Mouse (Mus musculus) CH12.LX (cell line): ENCODE data around the gene Nop14. TPM values are rescaled to one million over a fixed set of nuclear protein-coding genes. Genes with fewer than 3 reads are reported as not detected.

ENCODE experiments used
- DNase-seq: peaks from one replicate; pipeline ENCODE4 v3.0.0-alpha.2; 2013; ENCODE audit errors: extremely low read depth
- H3K27ac ChIP-seq: 2 replicates; pipeline ENCODE4 v1.5.1; 2012; ENCODE audit warnings: low read depth, mild to moderate bottlenecking, control low read depth, moderate library complexity; ENCODE audit not compliant: insufficient read depth
- H3K27me3 ChIP-seq: replicated peaks from 2 replicates; pipeline ENCODE3; 2012; ENCODE audit warnings: inconsistent platforms
- H3K36me3 ChIP-seq, 2 experiments: replicated peaks in 1 of 2; 2 replicates each; pipeline versions ENCODE3 to v1.6.1; 2012; ENCODE audit warnings: inconsistent platforms in 1 of 2, low read length in 1 of 2, mild to moderate bottlenecking in 1 of 2, mixed read lengths in 1 of 2, moderate library complexity in 1 of 2; ENCODE audit not compliant: control insufficient read depth in 1 of 2, insufficient read depth in 1 of 2
- H3K4me1 ChIP-seq, 2 experiments: 2 replicates each; pipeline ENCODE4 v1.6.1; 2012; ENCODE audit warnings: inconsistent platforms in 1 of 2, moderate library complexity in 1 of 2; ENCODE audit not compliant: insufficient read depth in 2 of 2, control insufficient read depth in 1 of 2
- H3K4me2 ChIP-seq: 2 replicates; pipeline ENCODE4 v1.6.1; 2012; ENCODE audit warnings: low read depth, mild to moderate bottlenecking, control low read depth; ENCODE audit not compliant: poor library complexity, insufficient read depth, severe bottlenecking
- H3K4me3 ChIP-seq, 3 experiments: fragments of 150-350 bp in 1 of 3; sonication (generic) in 1 of 3; replicated peaks in 1 of 3; 2 replicates each; pipeline versions ENCODE3 to v1.5.1; 2011 to 2012; ENCODE audit warnings: low read depth in 2 of 3, low read length in 2 of 3, mild to moderate bottlenecking in 2 of 3, moderate library complexity in 2 of 3, control low read depth in 1 of 3, improper control_type of control experiment in 1 of 3, inconsistent platforms in 1 of 3, mixed read lengths in 1 of 3; ENCODE audit not compliant: poor library complexity in 1 of 3
- H3K79me2 ChIP-seq: replicated peaks from 2 replicates; pipeline ENCODE4 v1.6.1; 2012; ENCODE audit warnings: mild to moderate bottlenecking, moderate library complexity; ENCODE audit not compliant: control insufficient read depth, poor library complexity, insufficient read depth, severe bottlenecking; ENCODE audit errors: extremely low read depth
- H3K9ac ChIP-seq: 2 replicates; pipeline ENCODE4 v1.6.1; 2012; ENCODE audit warnings: low read depth, mild to moderate bottlenecking, control low read depth, moderate library complexity; ENCODE audit not compliant: insufficient read depth
- H3K9me3 ChIP-seq: replicated peaks from 2 replicates; pipeline ENCODE3; 2012; ENCODE audit warnings: low read length, inconsistent platforms, mixed read lengths
- CHD2 ChIP-seq: IDR thresholded peaks from 2 replicates; pipeline ENCODE4 v1.6.1; 2011; ENCODE audit warnings: low read length, improper control_type of control experiment
- CTCF ChIP-seq, 2 experiments: IDR thresholded peaks in 1 of 2; conservative IDR thresholded peaks in 1 of 2; 2 replicates each; pipeline ENCODE4 v1.5.1; 2011 to 2012; ENCODE audit warnings: low read depth in 2 of 2, low read length in 2 of 2, improper control_type of control experiment in 1 of 2, inconsistent platforms in 1 of 2, mild to moderate bottlenecking in 1 of 2, moderate library complexity in 1 of 2
- ETS1 ChIP-seq: conservative IDR thresholded peaks from 2 replicates; pipeline ENCODE4 v1.6.1; 2012; ENCODE audit warnings: low read depth, mild to moderate bottlenecking, inconsistent platforms, low read length, improper control_type of control experiment, moderate library complexity
- GABPA ChIP-seq: IDR thresholded peaks from 2 replicates; pipeline ENCODE4 v1.6.1; 2012; ENCODE audit warnings: low read depth, low read length, improper control_type of control experiment, inconsistent platforms; ENCODE audit not compliant: insufficient replicate concordance
- HCFC1 ChIP-seq: IDR thresholded peaks from 2 replicates; pipeline ENCODE4 v1.6.1; 2012; ENCODE audit warnings: low read depth, mild to moderate bottlenecking, inconsistent platforms, low read length, improper control_type of control experiment
- IRF4 ChIP-seq: IDR thresholded peaks from 2 replicates; pipeline ENCODE4 v1.6.1; 2014; ENCODE audit warnings: low read depth, mild to moderate bottlenecking, inconsistent platforms, low read length, improper control_type of control experiment
- JUN ChIP-seq: IDR thresholded peaks from 2 replicates; pipeline ENCODE4 v1.6.1; 2011; ENCODE audit warnings: low read depth, mild to moderate bottlenecking, low read length, improper control_type of control experiment, moderate library complexity; ENCODE audit not compliant: insufficient read depth
- KAT2A ChIP-seq: IDR thresholded peaks from 2 replicates; pipeline ENCODE4 v1.6.1; 2012; ENCODE audit warnings: low read length, improper control_type of control experiment, inconsistent platforms; ENCODE audit not compliant: insufficient replicate concordance
- MAFK ChIP-seq: IDR thresholded peaks from 2 replicates; pipeline ENCODE4 v1.6.1; 2011; ENCODE audit warnings: low read length, improper control_type of control experiment; ENCODE audit not compliant: insufficient replicate concordance
- MAX ChIP-seq: IDR thresholded peaks from 2 replicates; pipeline ENCODE4 v1.6.1; 2011; ENCODE audit warnings: low read length, improper control_type of control experiment
- MXI1 ChIP-seq: IDR thresholded peaks from 2 replicates; pipeline ENCODE4 v1.6.1; 2011; ENCODE audit warnings: mild to moderate bottlenecking, low read depth, low read length, improper control_type of control experiment
- NRF1 ChIP-seq: IDR thresholded peaks from 2 replicates; pipeline ENCODE4 v1.6.1; 2014; ENCODE audit warnings: low read depth, mild to moderate bottlenecking, inconsistent platforms, low read length, improper control_type of control experiment, moderate library complexity
- PAX5 ChIP-seq: IDR thresholded peaks from 2 replicates; pipeline ENCODE4 v1.6.1; 2012; ENCODE audit warnings: low read length, inconsistent platforms, mixed read lengths
- POLR2AphosphoS2 ChIP-seq: IDR thresholded peaks from 2 replicates; pipeline ENCODE4 v1.6.1; 2011; ENCODE audit warnings: low read depth, low read length, improper control_type of control experiment
- RAD21 ChIP-seq: IDR thresholded peaks from 2 replicates; pipeline ENCODE4 v1.6.1; 2011; ENCODE audit warnings: low read depth, mild to moderate bottlenecking, low read length, improper control_type of control experiment, moderate library complexity
- RCOR1 ChIP-seq: conservative IDR thresholded peaks from 2 replicates; pipeline ENCODE4 v1.6.1; 2012; ENCODE audit warnings: low read depth, mild to moderate bottlenecking, inconsistent platforms, low read length, improper control_type of control experiment
- SIN3A ChIP-seq: IDR thresholded peaks from 2 replicates; pipeline ENCODE4 v1.6.1; 2012; ENCODE audit warnings: low read length, improper control_type of control experiment, inconsistent platforms
- TBP ChIP-seq: conservative IDR thresholded peaks from 2 replicates; pipeline ENCODE4 v1.6.1; 2011; ENCODE audit warnings: low read depth, low read length, improper control_type of control experiment
- USF1 ChIP-seq: IDR thresholded peaks from 2 replicates; pipeline ENCODE4 v1.6.1; 2014; ENCODE audit warnings: low read depth, mild to moderate bottlenecking, inconsistent platforms, low read length, improper control_type of control experiment
- USF2 ChIP-seq: conservative IDR thresholded peaks from 2 replicates; pipeline ENCODE4 v1.6.1; 2011; ENCODE audit warnings: low read depth, low read length, improper control_type of control experiment
- ZC3H11A ChIP-seq: IDR thresholded peaks from 2 replicates; pipeline ENCODE4 v1.6.1; 2012; ENCODE audit warnings: low read depth, mild to moderate bottlenecking, inconsistent platforms, low read length, improper control_type of control experiment
- ZMIZ1 ChIP-seq: IDR thresholded peaks from 2 replicates; pipeline ENCODE4 v1.6.1; 2012; ENCODE audit warnings: low read depth, mild to moderate bottlenecking, inconsistent platforms, low read length, improper control_type of control experiment
- ZNF384 ChIP-seq: IDR thresholded peaks from 2 replicates; pipeline ENCODE4 v1.6.1; 2012; ENCODE audit warnings: low read depth, low read length, improper control_type of control experiment, inconsistent platforms
- dilution Hi-C: fragments of 300-500 bp; cut with MboI; formaldehyde crosslinking; loops from 2 replicates; pipeline ENCODE4 v1.14.3; 2020; ENCODE audit warnings: low sequenced_read_pairs; ENCODE audit not compliant: extremely low pct_unique_long_range_greater_than_20kb, extremely low pct_ligation_motif_present
- in situ Hi-C: fragments of 300-500 bp; cut with MboI; formaldehyde crosslinking; loops from 3 replicates; pipeline ENCODE4 v1.14.3; 2019; ENCODE audit warnings: low sequenced_read_pairs, low pct_ligation_motif_present, low pct_unique_long_range_greater_than_20kb, mixed read lengths
- polyA plus RNA-seq: library from polyadenylated mRNA; unstranded; fragments of >175 nt; gene quantifications from 2 replicates; pipeline ENCODE4 v1.2.1, GENCODE M21; 2012; ENCODE audit warnings: low read depth; ENCODE audit not compliant: insufficient read length
- total RNA-seq, 2 experiments: library from RNA; depleted of rRNA; stranded (reverse); fragments of 300-350 nt in 1 of 2; fragments of >200 nt in 1 of 2; gene quantifications; 2 replicates each; pipeline ENCODE4 v1.2.3; 2012 to 2014

Gene Nop14
- total and polyA plus RNA-seq, 3 experiments, result 36.6 to 101 (median 46.1) TPM

DNA sequence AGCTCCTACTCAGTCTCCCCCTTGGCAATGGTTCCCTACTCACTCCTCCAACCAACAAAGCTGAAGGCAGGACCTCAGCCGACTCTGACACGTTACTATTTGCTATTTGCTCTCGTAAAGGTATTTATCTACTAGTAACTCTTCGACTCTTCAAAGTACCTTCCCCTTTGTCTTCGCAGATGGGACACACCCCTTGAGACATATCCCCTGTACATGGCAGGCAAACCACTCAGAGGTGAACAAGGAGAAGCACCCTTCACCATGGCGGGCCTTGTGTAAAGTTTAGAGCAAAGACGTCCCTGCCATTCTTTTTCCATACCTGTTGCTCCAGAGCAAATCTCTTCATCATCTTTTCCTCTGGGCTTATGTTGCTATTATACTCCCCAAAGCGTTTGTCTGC is 2.4 kb downstream of the Nop14 start:
- in situ Hi-C loops (loop anchor here (25.0 kb wide), 1 partner anchor 380 kb away; the partner anchor contains the start of gene Hgfac), dilution Hi-C loops (no loop called here)
- TF ChIP-seq POLR2AphosphoS2 (no peak), USF2 (no peak), ZNF384 (no peak), USF1 (no peak), CHD2 (no peak), HCFC1 (no peak), ZMIZ1 (no peak), JUN (no peak), RCOR1 (no peak), MXI1 (no peak), SIN3A (no peak), GABPA (no peak), ZC3H11A (no peak), NRF1 (no peak), MAX (no peak), RAD21 (no peak)
- Histone ChIP-seq H3K9me3 (no peaks in the 10 kb centered on the region), H3K4me2 (no peak overlapping the region), H3K27me3 (no peaks in the 10 kb centered on the region), H3K27ac (no peak overlapping the region), H3K4me1 (peaks cover 0 to 11% of the 10 kb centered on the region in 2 experiments; a peak in 2 of 4 replicates), H3K4me3 (no peak overlapping the region), H3K9ac (no peak overlapping the region), H3K36me3 (peaks cover 45 to 51% of the 10 kb centered on the region in 2 experiments), H3K79me2 (peaks cover 22% of the 10 kb centered on the region)
- no peak for DNase-seq

- Histone ChIP-seq H3K9ac (no peak overlapping the region), H3K36me3 (peaks cover 71 to 77% of the 10 kb centered on the region in 2 experiments), H3K9me3 (no peaks in the 10 kb centered on the region), H3K79me2 (peaks cover 22% of the 10 kb centered on the region), H3K27me3 (no peaks in the 10 kb centered on the region), H3K4me1 (peaks cover 0 to 18% of the 10 kb centered on the region in 2 experiments; a peak in 3 of 4 replicates), H3K27ac (no peak overlapping the region), H3K4me3 (no peak overlapping the region), H3K4me2 (no peak overlapping the region)
- dilution Hi-C loops (no loop called here), in situ Hi-C loops (loop anchor here (25.0 kb wide), 1 partner anchor 382 kb away; the partner anchor contains the start of gene Hgfac)
- TF ChIP-seq TBP (no peak), IRF4 (no peak), KAT2A (no peak), HCFC1 (no peak), PAX5 (no peak), ETS1 (no peak), CTCF (conservative IDR thresholded peaks at IDR 0.05 in 1 of 2, IDR thresholded peaks at IDR 0.05 in 1 of 2; ENCODE audit: low read depth in 2 of 2, low read length in 2 of 2) (no peak), MAFK (no peak)
- DNase-seq, result no peak
These were observed 5.1 kb downstream of the Nop14 start for GRCm38 (mm10) chr5:34654881-34655280.
